Mouse (Mus musculus) testis, adult 2 months (tissue): ENCODE data around the gene Smarcal1. TPM values are rescaled to one million over a fixed set of nuclear protein-coding genes. Genes with fewer than 3 reads are reported as not detected.

Experiments
- H3K27ac ChIP-seq: fragments of 200-500 bp; 2 replicates; pipeline ENCODE4 v1.5.1; 2012; ENCODE audit warnings: low read depth, low read length; ENCODE audit not compliant: control insufficient read depth, insufficient read depth
- H3K27me3 ChIP-seq: fragments of 200-500 bp; 2 replicates; pipeline ENCODE4 v1.6.1; 2012; ENCODE audit warnings: mild to moderate bottlenecking, low read length, moderate library complexity; ENCODE audit not compliant: control insufficient read depth, insufficient read depth
- H3K36me3 ChIP-seq: fragments of 200-500 bp; 2 replicates; pipeline ENCODE4 v1.6.1; 2012; ENCODE audit warnings: mild to moderate bottlenecking, low read length; ENCODE audit not compliant: control insufficient read depth, insufficient read depth
- H3K4me1 ChIP-seq: fragments of 200-500 bp; 2 replicates; pipeline ENCODE4 v1.6.1; 2012; ENCODE audit warnings: low read length; ENCODE audit not compliant: control insufficient read depth, insufficient read depth
- H3K4me3 ChIP-seq: fragments of 200-500 bp; 2 replicates; pipeline ENCODE4 v1.5.1; 2012; ENCODE audit warnings: low read depth, mild to moderate bottlenecking, low read length, moderate library complexity, mixed read lengths; ENCODE audit not compliant: control insufficient read depth
- CTCF ChIP-seq: fragments of 200-500 bp; IDR thresholded peaks from 2 replicates; pipeline ENCODE4 v1.5.1; 2012; ENCODE audit warnings: low read depth, mild to moderate bottlenecking, inconsistent platforms, low read length, moderate library complexity; ENCODE audit not compliant: control insufficient read depth, insufficient read depth, insufficient replicate concordance
- POLR2A ChIP-seq: fragments of 200-500 bp; IDR thresholded peaks from 2 replicates; pipeline ENCODE4 v1.6.1; 2012; ENCODE audit warnings: low read depth, mild to moderate bottlenecking, inconsistent platforms, low read length, moderate library complexity; ENCODE audit not compliant: control insufficient read depth
- polyA plus RNA-seq: library from polyadenylated mRNA; depleted of rRNA; stranded (reverse); fragments of >200 nt; gene quantifications from 2 replicates; pipeline ENCODE4 v1.2.3, GENCODE M21; 2012

Gene Smarcal1
- polyA plus RNA-seq, 1 experiment: 10.7 TPM

GRCm38 (mm10) chr1:72601233-72601632 lies 18.2 kb downstream of the Smarcal1 start:
- TF ChIP-seq POLR2A (no peak), CTCF (no peak)
- no peaks in the 10 kb centered on the region for H3K36me3 ChIP-seq
- H3K4me1 ChIP-seq: no peaks in the 10 kb centered on the region
- H3K4me3 ChIP-seq: no peak overlapping the region
- H3K27ac ChIP-seq: no peak overlapping the region
- H3K27me3 ChIP-seq: no peaks in the 10 kb centered on the region

- Histone ChIP-seq H3K27ac (no peak overlapping the region), H3K4me1 (no peaks in the 10 kb centered on the region), H3K36me3 (no peaks in the 10 kb centered on the region), H3K27me3 (no peaks in the 10 kb centered on the region), H3K4me3 (no peak overlapping the region)
- no peak for TF ChIP-seq POLR2A
Measured at GRCm38 (mm10) chr1:72602186-72602585, 19.1 kb downstream of the Smarcal1 start.

GRCm38 (mm10) chr1:72602803-72603202 lies 19.8 kb downstream of the Smarcal1 start:
- no peaks in the 10 kb centered on the region for H3K4me1 ChIP-seq
- H3K4me3 ChIP-seq: no peak overlapping the region
- TF ChIP-seq CTCF (no peak), POLR2A (no peak)
- no peaks in the 10 kb centered on the region for H3K27me3 ChIP-seq
- H3K27ac ChIP-seq: no peak overlapping the region
- no peaks in the 10 kb centered on the region for H3K36me3 ChIP-seq

GRCm38 (mm10) chr1:72606186-72606673 lies 23.2 kb downstream of the Smarcal1 start:
- no peaks in the 10 kb centered on the region for H3K27me3 ChIP-seq
- no peaks in the 10 kb centered on the region; the same call in 1 of the 2 replicates for H3K36me3 ChIP-seq
- no peak overlapping the region for H3K27ac ChIP-seq
- H3K4me3 ChIP-seq: no peak overlapping the region
- TF ChIP-seq CTCF (no peak), POLR2A (no peak)
- H3K4me1 ChIP-seq: no peaks in the 10 kb centered on the region

DNA sequence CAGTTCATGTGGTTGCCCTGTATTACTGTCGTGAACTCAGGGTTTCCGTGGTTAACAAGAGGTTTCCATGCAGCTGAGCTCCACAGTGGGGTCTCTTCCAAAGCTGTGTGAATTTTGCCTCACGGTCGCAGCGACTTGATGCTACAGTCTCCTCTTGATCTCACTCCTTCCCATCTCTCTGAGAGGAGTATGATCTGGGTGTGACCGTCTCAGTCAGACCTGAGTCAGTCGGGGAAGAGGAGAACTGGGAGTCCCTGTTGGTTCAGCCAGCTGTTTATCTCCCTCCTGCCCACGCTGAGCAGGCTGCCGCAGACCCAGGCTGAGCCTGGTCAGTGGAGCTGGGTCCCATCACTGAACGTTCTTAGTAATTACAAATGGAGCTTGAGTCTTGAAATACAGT lies 26.1 kb downstream of the Smarcal1 start:
- H3K27ac ChIP-seq: no peak overlapping the region
- no peaks in the 10 kb centered on the region; the same call in 1 of the 2 replicates for H3K36me3 ChIP-seq

GRCm38 (mm10) chr1:72609887-72610877 lies 27.1 kb downstream of the Smarcal1 start:
- H3K4me3 ChIP-seq: no peak overlapping the region
- H3K4me1 ChIP-seq: no peaks in the 10 kb centered on the region
- TF ChIP-seq POLR2A (no peak), CTCF (no peak)
- no peak overlapping the region for H3K27ac ChIP-seq
- H3K36me3 ChIP-seq: no peaks in the 10 kb centered on the region; the same call in 1 of the 2 replicates
- no peaks in the 10 kb centered on the region for H3K27me3 ChIP-seq

More for the DNA sequence above, 26.1 kb downstream of the Smarcal1 start:
- Histone ChIP-seq H3K4me3 (no peak overlapping the region), H3K27me3 (no peaks in the 10 kb centered on the region), H3K4me1 (no peaks in the 10 kb centered on the region)
- TF ChIP-seq POLR2A: no peak
- no peak for TF ChIP-seq CTCF

GRCm38 (mm10) chr1:72612172-72612571 lies 29.1 kb downstream of the Smarcal1 start:
- Histone ChIP-seq H3K4me3 (no peak overlapping the region), H3K27me3 (no peaks in the 10 kb centered on the region), H3K4me1 (no peaks in the 10 kb centered on the region), H3K27ac (no peak overlapping the region), H3K36me3 (no peaks in the 10 kb centered on the region; the same call in 1 of the 2 replicates)
- no peak for TF ChIP-seq CTCF
- TF ChIP-seq POLR2A: no peak
